Mouse (Mus musculus): Measurements from ENCODE around the gene Bnip2.

The Bnip2 gene

DNA sequence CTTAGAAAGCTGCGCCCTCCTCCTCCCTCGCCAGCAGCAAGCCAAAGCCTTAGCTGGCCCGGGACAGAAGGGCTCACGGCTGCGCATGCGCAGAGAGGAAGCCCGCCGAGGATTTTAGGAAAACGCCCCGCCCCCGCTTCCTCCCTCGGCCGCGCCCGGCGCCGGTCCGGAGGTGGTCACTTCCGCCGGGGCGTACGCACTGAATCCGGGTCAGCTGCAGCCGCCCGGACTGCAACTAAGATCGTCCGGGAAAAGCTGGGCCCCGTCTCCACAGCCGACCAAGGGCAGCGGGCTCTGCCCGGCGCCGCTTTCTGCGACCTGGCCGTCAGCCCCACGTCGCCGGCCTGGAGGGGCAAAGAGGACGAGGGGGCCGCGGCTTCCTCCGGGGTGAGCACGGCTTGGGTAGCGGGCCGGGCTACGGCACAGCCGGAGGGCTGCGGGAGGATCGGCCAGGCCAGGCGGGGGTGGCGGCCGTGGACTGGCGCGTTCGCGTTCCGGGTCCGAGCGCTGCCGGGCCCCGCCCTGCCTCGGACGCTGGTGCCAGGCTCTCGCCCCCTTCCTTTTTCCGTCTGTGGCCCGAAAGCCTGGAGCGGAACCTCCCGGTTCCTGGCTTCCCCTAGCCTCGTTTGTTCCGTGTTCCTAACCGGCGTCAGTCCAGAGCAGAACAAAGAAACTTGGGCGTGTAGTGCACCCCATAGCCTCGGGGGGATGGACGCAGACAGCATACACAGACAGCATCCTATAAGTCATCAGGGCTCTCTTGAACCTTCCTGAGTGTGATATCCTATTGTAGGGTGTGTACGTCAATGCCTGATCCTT, at the start of gene Bnip2:
Bnip2 (plus strand) TSS at position 164 of the 819 bp plus-strand sequence.
- DNase-seq (ENCODE audit: low read depth): peak; percentile 98

DNA sequence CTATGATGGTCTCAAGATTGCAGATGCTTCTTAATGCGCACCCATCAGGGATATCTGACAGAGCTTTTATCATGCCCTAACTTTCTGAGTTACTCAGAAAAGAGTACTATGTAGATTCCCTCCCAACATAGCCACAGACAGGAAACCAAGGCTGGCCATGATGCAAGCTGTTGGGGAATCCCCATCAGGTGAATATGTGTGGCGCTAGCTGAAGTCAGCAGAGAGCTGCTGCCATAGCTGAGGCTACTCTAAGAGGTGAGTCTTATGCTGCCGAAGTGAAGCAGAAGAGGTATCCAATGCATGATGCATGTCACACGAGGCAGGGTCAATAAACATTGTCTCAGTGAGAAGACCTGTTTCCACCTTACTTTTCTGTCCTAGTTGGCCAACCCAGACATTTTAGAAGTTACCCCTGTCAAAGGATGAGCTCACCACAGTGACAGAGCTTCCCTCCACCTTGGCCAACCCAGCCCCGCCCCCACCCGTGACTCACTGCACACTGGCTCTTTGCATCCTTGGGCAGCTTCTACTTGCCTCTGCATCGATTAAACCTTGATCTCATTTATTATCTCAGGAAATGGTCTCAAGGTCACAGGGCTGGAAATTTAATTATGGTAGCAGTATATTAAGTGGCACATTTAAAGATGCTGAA, 48.3 kb upstream of the Bnip2 start:
- no peak for DNase-seq (ENCODE audit: low read depth)

DNA sequence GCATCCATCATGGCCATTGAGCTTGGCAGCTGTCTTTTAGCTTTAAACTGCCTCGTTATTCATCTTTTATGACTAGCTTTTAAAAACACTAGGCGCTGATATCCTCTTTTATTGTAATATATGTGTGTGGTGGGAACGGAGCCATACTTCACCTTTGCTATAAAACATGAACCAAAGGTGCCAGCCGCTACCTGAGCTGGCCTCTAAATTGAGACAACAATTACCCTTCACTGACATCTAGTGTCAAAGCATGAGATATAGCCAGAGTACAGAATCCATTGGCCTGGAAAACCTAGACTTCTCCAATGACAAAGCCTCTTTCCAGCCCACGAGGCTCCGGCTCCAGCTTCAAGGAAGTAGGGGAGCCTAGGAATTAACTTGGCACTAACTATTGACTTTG, 47.7 kb upstream of the Bnip2 start:
- no peak for DNase-seq (ENCODE audit: low read depth)

DNA sequence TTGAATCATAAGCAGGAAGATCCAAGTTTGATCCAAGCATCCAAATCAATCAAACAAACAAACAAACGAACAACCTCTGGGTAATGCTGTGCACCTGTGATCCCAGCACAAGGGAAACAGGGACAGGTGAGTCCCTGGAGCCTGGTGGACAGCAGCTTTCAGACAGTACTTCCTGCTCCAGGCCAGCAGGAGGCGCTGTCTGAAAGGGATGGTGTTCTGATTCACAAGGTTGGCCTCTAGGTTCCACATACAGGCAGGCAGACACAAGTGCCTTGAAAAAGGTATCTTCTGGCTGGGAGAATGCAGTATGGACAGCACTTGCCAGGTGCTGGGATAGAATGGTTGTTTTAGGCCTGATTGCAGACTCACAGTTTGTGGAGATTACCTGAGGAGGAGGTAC, 40.3 kb upstream of the Bnip2 start:
- peak; percentile 53 for DNase-seq (ENCODE audit: low read depth)

DNA sequence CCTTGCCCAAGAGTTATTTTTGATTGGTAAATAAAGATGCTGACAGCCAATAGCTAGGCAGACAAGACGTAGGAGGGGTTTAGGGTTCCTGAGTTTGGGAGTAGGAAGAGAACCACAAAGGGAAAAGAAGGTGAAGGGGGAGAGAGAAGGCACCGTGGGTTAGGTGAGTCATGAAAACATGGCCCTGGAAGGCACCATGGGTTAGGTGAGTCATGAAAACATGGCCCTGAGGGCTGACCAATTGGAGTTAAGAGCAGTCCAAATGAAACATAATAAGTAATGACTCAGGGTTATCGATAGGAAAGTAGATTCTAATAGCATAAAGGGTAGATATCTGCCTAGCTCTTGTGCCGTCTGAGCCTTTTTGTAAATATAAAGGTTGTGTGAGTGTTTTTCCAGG, 39.6 kb upstream of the Bnip2 start:
- peak; percentile 53 for DNase-seq (ENCODE audit: low read depth)

DNA sequence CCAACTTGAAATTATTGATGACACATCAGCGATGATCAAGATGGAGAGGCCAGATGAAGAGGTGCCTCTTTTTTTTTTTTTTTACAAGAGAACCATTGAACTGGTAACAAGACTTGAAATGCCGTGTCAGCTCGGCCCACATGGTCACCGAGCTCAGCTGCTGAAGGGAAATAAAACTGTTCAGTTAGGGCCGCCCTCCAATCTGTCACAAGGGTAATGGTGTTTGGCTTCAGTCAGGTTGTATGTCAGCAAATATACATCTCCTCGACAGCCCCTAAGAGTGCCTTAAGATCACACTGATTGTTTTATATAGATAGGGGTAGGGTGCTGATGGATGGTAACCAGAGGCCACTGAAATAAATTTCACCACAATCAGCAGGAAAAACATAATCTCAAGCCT, 28.3 kb upstream of the Bnip2 start:
- DNase-seq (ENCODE audit: low read depth): no peak

DNA sequence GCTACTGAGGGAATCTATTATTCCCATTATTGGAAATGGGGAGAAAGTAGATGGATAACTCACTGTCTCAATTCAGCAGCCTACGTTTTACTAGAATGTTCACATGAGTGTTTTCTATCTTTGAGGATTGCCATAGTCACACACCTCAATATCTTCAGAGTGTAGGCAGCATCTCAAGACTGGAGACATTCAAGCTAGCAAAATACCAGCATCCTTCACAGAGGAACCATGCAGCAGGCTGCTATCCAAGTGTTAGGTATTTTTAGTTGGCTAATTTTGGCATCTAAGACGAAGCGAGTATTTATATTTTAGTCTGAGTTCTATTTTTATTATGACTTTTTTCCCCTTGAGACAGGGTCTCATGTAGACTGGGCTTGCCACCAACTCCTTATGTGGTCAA, 24.9 kb upstream of the Bnip2 start:
- DNase-seq (ENCODE audit: low read depth): no peak

DNA sequence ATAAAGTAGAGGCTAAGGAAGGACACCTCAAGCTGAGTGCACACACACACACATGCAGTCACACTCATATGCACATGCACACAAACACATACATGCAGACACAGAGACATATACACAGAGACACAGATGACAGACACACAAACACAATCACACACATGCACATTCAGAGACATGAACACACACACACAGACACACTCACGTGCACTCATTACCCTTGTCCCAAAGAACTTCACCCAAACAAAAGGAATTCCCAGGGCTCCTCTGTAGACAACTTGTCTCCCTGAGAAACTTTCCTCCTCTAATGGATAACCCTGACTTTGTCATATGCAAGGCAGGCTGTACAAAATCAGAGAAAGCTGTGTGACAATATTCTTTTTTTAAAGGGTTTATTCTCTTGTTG, 3.7 kb upstream of the Bnip2 start:
- DNase-seq (ENCODE audit: low read depth): no peak

DNA sequence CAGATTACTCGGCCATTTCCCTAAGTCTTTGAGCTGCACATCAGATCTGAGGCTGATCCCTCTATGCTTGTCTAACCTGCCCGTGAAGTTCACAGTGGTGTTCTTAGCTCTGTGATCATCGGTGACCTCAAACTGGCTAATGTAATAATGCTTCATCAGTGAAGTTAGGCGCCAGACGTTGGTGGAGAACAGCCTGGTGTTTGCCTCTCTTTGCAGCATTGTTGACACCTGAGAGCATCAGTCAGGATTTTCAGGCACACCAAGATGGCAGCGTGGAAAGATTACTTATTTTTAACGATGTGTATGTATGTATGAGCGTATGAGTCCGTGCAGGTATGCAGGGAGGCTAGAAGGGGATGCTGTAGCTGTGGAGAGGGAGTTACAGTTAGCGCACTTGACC, 3.2 kb upstream of the Bnip2 start:
- DNase-seq (ENCODE audit: low read depth): no peak

DNA sequence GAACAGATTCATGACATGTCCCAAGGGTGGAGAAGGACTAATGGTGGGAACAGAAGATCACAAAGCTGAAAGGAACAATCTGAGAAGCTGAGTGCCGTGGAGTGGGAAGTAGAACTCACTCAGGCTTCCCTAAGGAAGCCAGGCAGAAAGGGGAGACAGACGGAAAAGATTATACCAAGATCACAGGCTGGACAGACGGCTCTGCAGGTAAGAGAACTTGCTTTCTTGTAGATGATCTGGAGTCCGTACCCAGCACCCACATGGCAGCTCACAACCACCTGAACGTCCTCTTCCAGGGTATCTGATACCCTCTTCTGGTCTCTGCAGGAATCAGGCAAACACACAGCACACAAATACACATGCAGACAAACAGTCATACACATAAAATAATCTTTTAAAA, 2.7 kb upstream of the Bnip2 start:
- DNase-seq (ENCODE audit: low read depth): no peak

DNA sequence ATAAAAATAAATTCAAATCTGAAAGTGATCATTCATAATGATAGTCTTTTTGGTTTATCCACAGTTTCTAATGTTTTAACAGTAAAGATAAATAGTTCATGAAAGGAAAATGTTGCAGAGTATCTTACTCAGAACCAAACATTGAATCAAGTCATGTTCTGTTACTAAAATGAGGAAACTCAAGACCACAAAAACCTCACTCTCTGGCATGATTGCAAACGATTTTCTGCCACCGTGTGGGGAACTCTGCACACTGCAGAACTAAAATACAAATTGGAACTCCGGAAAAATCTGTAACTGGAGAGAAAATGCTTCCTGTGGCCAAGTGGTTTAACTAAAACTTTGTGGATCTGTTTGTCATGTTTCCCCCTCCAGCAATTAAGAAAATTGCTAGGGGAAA, 1.7 kb upstream of the Bnip2 start:
- DNase-seq (ENCODE audit: low read depth): peak; percentile 85

DNA sequence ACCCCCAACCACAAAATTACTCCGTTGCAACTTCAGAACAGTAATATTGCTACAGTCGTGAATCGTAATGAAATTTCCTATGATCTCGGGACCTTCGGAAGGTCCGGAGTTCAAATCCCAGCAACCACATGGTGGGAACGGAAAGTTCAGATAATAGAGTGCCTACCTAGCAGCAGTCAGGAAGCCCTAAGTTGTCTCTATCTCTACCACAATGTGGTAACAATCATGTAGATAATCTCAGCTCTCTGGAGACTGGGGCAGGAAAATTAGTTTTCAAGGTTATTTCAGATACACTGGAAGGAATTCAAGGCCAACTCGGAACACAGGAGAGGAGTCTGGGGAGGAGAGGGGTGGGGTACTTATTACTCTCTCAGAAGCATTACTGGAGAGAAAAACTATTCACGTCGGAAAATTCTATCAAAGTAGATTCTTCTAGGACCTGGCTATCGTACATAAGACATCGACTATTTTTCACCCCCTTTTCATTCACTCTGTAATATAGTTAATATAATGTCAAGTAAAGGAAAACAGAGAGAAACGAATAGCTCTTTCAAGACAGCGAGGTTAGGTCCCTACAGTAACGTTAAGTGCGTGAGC, 462 bp upstream of the Bnip2 start:
- no peak for DNase-seq (ENCODE audit: low read depth)

DNA sequence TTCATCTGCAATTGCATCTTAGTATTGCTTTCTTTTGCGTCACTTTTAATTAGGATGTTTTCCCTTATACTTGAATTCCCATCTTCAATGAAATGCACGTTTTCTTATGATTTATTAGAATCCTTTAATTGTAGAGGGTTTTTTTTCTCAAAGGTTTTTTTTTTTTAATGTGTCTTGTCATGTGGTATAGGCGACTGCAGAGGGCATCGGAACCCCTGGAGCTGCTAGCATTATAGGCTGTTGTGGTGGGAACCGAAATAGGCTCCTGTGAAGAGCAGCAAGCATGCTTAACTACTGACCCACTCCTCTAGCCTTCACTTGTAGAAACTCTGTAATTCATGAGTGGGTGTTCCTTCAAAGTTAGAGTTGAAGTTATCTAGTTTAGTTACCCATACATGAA, 1.1 kb downstream of the Bnip2 start:
- peak; percentile 53 for DNase-seq (ENCODE audit: low read depth)

DNA sequence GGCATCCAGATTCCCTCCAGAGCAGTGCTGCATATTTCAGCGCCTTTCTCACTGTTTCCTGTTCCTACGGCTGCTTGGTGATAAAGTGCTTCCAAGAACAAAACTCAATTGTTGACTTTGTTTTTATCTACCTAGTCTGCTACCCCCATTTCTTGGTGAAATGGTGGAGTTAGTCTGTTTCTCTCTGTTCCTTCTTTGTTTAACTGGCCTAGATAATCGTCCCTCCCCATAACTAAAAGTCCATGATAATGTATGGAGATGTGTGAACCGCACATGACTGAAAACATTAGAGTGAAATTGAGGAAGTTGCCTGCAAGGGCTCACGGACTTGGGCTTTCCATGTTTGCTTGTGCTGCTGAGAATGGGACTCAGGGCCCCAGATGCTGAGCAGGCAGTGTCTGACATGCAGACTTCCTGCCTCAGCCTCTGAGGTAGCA, 3.6 kb downstream of the Bnip2 start:
- no peak for DNase-seq (ENCODE audit: low read depth)

DNA sequence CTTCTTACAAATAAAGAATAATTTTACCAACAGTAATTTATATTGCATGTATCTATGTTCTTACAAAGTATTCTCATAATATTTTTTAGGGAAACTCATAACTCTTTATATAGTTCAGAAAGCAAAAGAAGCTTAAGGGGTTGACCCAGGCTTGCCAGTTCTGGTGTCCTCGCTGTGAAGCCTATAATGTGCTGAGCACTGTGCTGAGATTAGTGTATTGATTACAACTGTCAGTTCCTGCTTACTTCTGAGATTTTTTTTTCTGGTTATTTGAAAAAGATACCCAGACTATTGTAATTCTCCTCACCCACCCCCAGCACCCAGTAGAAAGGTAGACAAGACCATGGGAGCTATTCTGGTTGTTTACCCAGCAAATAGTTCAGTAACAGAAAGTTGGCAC, 4.2 kb downstream of the Bnip2 start:
- no peak for DNase-seq (ENCODE audit: low read depth)

DNA sequence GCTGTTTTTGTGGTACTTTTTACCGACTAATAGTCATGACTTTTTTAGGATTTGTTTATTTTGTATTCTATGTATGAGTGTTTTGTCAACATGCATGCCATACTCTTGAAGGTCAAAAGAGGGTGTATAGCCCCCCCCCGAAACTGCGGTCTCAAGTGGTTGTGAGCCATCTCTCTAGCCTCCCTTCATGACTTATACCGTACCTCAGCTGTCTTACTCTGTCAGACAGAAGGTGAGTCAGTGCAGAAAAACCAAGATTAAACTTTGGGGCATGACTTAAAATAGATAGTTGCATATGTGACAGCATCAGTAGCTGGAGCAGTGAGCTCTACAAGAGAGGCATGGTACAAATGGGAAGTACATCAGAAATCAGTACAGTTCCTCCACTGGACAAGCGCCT, 5.3 kb downstream of the Bnip2 start:
- no peak for DNase-seq (ENCODE audit: low read depth)

DNA sequence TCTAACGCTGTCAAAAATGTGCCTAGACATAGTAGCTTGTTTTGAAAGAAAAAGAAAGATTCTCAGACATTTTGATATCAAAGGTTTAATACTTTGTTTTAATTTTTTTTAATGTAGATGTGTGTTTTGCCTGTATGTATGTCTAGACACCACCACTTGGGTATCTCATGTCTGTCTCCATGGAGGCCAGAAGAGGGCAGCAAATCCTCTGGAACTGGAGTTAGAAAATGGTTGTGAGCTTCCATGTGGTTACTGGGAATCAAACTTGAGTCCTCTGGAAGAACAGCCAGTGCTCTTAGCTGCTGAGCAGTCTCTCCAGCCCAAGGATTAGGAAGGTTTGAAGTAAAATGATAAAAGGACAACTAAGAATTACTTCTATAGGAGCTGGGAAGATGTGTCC, 10.1 kb downstream of the Bnip2 start:
- no peak for DNase-seq (ENCODE audit: low read depth)

DNA sequence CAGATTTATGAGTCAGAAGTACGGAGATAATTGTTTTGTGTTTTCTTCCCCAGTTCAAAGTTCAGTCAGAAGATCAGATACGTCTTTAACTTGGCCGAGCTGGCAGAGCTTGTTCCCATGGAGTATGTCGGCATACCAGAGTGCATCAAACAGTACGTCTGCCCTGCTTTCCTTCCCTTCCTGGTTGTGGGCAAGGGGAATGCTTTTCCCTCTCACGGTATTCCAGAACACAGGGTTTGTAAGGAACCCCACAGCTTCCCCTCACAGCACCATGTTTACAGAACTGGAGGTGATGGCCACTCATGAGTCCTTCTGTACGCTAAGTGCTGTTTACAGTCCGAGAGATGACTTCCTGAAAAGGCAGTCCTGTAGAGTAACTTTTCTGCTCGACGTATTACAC, 14.2 kb downstream of the Bnip2 start:
- DNase-seq (ENCODE audit: low read depth): no peak

DNA sequence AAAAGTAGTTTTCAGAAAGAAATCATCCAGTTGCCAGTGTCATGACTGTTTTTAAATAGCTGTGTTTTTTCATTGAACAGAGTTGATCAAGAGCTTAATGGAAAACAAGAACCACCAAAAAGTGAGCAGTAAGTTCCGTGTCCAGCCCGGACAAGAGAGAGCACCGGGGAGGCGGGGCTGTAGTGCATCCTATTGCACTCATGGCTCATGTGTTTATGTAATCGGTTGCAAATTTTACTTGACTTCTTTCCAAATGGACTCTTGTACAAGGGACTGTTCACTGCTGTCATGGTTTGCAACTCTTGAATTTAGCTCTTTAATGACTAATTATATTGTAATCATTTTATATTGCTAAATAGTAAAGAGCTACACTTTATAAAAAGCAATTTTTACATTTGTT, 17.7 kb downstream of the Bnip2 start:
- DNase-seq (ENCODE audit: low read depth): no peak

DNA sequence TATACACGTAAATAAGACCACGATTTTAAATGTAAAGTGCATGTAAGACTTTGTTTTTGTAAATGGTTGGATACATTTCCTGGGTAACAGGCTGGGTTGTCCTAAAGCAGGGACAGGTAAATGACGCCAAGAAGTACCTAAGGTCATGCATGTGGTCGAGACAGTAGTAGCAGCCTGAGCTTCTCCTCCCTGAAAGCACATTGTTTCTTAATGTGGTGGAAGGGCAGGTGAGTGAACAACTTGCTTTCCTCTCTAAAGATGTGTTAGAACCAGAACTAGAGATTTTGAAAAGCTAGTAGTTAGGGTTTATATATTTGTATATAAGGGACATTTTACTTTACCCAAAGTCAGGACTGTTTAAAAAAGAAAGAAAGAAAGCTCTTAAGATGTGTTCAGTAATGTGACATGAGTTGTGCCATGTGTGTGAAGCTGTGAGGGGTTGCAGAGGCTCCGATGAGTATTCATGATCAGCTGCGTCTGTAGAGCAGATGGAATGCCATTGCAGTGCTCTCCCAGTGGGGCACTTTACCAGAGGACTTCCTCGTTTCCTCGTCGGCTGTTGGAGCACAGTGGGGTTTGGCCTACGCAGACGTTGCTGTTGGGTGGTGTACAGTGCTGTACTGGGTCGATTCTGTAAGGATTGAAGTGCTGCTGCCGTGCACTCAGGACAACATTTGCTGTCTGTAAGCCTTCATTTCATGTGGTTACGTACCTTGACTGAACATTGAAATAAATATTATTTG, 18.4 kb downstream of the Bnip2 start:
- no peak for DNase-seq (ENCODE audit: low read depth)

DNA sequence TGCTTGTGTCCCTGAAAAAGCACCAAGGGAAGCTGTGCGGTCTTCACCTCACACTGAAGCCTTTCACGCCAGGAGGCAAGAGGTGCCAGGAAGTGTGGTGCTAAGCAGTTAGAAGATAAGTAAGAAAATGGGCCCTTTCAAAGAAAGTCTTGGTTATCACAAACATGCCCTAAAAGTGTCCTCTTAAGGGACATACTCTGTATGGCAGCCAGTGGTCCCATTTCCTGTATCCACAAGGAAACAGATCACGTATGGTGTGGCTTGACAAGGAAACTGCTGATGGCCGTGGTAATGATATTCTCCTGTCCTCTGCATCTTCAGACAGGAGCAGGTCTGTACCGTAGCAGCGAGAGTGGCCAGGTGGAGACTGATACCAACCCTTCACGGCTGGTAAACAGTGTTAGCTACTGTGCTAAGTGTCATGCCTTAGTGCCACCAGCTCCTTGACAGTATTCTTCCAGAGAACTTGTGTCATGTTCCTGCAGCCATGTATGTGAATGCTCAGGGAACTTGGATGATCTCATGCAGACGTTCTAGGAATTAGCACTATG, 20.6 kb downstream of the Bnip2 start:
- DNase-seq (ENCODE audit: low read depth): no peak

DNA sequence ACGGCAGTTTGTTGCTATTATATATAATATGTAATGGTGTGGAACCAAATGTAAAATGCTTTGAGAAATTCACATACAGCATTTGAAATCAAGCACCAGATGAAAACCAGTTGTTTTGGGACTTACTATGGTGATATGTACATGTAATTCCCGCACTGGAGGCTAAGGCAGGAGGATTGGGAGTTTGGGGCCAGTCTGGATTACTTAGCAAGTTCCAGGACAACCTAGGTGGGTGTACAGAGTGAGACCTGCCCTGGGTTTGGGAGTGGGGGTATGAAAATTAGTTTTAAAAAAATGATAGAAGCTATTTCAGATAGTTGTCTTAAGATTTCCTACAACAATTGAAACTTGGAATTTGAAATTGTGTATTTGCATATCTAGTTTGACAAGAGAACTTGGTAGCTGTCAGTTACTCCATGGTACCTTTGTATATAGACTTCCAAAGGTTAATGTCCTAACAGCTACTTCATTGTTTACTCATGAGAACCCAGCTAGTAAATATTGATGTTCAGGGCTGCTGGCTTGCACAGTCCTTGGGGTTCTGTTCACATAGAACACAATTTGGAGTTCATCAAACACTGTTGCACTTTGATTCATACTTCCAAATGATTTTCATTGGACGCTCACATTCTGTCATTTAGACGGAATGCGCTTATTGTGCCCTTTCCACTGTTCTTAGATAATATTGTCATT, 21.7 kb downstream of the Bnip2 start:
- no peak for DNase-seq (ENCODE audit: low read depth)
